Mouse (Mus musculus) E14TG2a.4 (cell line): ENCODE data around the gene Aif1.

Experiments used
- CTCF ChIP-seq: conservative IDR thresholded peaks from 2 replicates; pipeline ENCODE4 v1.5.1; 2014; ENCODE audit warnings: low read length
- NANOG ChIP-seq: IDR thresholded peaks from 2 replicates; pipeline ENCODE4 v1.6.1; 2014; ENCODE audit warnings: borderline replicate concordance, low read length, mixed read lengths
- POU5F1 ChIP-seq: IDR thresholded peaks from 2 replicates; pipeline ENCODE4 v1.6.1; 2014; ENCODE audit warnings: low read length, borderline replicate concordance

- TF ChIP-seq CTCF (no peak), NANOG (no peak), POU5F1 (no peak)
Measured at GRCm38 (mm10) chr17:35128996-35129395, 46.9 kb downstream of the Aif1 start.
